Mouse (Mus musculus): ENCODE results near the gene Fam243. TPM values are rescaled to one million over a fixed set of nuclear protein-coding genes. Genes with fewer than 3 reads are reported as not detected.

Gene Fam243
- polyA plus RNA-seq (2012; rRNA removed): not detected in 2 replicates

DNA sequence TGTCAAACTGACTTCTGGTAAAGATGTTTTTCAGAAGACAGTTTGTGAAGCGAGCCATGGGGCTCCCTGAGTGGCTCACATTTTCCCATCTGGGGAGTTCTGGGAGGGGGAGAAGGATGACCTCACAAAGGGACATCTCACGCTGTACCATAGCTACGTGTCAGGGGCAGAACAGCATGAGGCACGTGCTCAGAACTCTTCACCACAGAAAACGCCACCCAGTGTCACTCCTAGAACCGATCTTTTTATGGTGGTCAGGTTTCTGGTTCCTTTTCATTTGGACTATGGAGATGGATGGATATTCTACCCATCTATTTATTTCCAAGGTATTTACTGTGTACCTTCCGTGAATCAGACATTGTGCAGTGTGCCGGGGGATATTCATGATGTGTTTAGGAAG lies at the start of gene Fam243:
Fam243 (minus strand) TSS at position 101 of the 400 bp plus-strand sequence.
- DNase-seq (ENCODE audit: extremely low spot score in 1 of 2, low spot score in 1 of 2): no peak

DNA sequence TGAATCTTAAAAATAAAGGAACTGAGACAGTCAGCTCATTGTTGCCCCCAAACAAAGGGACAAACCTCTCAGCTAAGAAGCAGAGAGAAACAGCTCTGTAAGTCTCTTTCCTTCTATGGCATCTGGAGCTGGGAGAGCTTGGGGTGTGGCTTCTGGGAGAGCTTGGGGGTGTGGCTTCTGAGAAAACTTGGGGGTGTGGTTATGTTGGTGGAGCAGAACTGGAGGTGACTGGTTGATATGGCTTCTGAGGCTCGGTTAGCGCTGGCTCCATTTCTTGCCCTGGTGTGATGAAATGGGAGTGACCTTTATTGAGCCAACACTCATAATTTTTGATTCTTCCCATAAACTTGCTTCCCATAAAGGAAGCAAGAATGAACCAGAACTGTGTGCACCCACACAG lies 48.0 kb upstream of the Fam243 start:
- DNase-seq (ENCODE audit: extremely low spot score in 1 of 2, low spot score in 1 of 2): no peak

DNA sequence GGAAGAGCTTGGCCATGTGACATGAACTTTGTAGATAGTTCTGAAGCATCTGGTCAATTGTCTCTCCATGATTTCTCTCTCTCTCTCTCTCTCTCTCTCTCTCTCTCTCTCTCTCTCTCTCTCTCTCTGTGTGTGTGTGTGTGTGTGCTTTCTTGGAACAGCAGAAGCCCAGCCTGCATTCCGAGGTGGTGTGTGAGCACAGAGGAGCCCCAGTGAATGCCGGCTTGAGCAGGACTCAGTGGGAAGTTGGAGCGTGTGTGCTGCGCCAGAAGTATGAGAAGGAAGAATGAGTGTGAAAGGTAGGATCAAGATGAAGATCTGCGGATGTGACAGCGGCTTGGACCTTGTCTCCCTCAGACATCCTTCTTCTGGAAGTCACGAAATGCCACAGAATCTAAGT lies 44.2 kb upstream of the Fam243 start:
- no peak for DNase-seq (ENCODE audit: extremely low spot score in 1 of 2, low spot score in 1 of 2)

DNA sequence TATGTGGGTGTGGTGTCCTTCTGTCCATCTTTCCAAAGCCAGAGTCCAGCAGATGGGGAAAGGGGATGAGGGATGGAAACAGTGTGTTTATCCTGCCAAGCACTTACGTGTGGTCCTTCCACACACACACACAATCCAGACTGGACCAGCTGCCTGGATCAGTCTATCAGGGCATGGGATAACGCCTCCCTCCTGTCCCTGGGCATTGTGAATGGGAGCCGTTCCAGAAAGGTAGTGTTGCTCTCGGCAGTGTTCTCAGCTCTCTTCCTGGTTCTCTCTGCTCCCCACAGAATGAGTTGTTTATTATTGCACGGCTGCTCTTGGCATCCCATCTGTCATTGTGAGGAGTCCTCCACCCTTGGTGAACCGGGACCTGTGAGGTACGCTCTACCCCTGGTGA lies 39.5 kb upstream of the Fam243 start:
- DNase-seq (ENCODE audit: extremely low spot score in 1 of 2, low spot score in 1 of 2): no peak

DNA sequence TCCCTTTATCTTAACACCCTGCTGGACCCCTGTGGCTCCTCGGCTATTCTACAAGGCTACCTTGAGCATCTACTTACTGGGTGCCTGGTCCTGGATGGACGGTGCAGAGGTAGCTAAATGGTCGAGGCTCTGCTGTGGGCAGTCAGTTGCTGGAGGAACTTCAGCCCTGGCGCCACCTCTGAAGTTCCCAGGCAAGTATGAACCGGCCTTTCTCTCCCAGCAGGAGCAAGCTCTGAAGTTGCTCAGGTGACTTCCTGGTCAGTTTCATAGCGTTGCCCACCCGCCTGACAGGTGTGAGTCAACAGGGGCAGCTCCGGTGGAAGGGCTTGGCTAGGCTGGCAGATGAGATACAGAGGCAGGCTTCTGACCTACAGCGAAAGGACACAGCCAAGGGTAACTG lies 38.0 kb upstream of the Fam243 start, which contains the start of gene Kcne1:
Kcne1 (minus strand) TSS at position 240 of the 400 bp plus-strand sequence.
- DNase-seq (ENCODE audit: extremely low spot score in 1 of 2, low spot score in 1 of 2): no peak

DNA sequence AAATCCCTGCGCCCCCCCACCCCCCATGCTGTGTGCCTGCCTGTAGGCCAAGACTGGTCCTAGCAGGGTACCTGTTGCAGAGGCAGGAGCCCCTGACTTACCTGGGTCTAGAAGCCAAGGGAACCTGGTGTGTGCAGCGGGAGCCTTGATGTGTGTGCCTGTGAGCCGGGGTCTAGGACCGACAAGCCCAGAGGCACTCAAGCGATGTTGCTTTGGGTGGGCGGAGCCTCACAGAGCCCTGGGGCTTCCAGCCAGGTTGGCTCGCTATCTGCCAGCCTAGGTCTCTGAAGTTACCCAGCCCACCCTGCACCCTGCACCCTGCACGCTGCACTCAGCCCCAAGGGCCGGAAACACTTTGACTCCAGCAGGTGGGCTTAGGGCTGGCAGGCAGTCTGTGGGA lies 37.5 kb upstream of the Fam243 start:
- no peak for DNase-seq (ENCODE audit: extremely low spot score in 1 of 2, low spot score in 1 of 2)

DNA sequence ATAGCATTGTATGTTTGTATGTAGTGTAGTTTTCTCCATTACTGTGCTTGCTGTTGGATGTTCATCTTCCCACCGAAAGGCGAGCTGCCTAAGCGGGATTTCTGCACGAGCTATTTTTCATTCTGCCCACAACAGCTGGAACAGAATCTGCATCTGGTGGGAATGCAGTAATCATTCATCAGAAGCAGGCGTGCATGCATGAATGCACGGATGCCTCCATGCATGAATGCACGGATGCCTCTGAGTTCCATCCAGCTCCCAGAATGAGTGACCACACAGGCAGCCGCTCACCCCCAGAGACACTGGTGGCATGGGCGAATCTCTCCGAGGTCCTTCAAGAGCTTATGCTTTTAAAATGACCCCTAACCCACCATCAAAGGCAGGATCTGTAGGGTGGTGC lies 36.3 kb upstream of the Fam243 start:
- no peak for DNase-seq (ENCODE audit: extremely low spot score in 1 of 2, low spot score in 1 of 2)

DNA sequence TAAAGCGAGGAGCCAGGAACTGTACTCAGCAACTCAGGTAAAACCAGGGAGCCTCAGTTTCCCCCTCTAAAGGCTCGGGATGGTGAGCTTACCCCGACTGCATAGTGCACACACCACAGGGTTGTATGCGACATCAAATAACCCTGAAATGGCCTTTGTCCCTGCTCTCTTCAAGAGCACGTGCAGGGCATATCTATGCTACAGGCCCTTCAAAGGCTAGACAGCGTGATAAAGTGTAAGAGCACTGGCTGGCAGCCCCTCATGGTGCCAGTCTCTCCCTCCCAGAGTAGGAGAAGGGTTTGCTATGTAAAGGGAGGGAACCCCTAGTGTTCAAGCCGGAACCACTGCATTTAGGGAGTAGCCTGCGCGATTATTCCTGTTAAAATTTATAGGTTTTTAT lies 35.8 kb upstream of the Fam243 start:
- no peak for DNase-seq (ENCODE audit: extremely low spot score in 1 of 2, low spot score in 1 of 2)

DNA sequence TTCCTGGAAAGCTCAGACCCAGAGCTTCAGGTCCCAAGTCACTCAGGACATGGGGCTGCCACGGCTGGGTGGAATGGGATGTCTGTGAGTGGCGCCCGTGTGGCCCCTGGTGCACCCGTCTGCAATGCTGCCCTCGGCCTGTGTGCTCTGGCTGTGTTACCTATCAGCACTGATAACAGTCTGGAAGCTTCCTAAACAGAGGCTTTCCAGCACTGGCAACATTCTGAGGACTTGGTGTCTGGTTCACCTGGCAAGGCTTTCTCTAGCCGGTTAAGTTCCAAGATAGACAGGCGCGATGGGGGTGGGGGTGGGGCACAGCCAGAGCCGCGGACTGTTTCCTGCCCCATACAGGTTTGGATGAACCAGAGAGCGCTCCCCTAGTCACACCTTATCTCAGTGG lies 34.7 kb upstream of the Fam243 start:
- no peak for DNase-seq (ENCODE audit: extremely low spot score in 1 of 2, low spot score in 1 of 2)

DNA sequence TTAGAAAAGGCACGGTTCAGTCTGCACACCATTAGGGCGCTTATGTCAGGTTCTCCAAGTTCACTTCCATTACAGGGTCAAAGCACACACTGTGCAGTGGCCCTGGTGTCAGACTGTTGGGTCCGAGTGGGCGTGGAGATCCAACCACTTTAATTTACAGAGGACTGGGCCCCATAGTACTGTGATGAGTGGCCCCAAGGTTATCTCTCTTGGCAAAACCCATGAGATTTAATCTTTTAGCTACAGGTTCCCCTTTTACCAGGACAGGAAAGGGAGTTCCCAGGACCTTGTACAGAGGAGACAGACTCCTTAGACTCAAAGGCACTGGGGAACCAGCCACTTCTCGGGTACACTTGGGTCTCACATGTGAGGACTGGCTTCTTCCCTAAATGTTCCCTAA lies 34.1 kb upstream of the Fam243 start:
- no peak for DNase-seq (ENCODE audit: extremely low spot score in 1 of 2, low spot score in 1 of 2)

DNA sequence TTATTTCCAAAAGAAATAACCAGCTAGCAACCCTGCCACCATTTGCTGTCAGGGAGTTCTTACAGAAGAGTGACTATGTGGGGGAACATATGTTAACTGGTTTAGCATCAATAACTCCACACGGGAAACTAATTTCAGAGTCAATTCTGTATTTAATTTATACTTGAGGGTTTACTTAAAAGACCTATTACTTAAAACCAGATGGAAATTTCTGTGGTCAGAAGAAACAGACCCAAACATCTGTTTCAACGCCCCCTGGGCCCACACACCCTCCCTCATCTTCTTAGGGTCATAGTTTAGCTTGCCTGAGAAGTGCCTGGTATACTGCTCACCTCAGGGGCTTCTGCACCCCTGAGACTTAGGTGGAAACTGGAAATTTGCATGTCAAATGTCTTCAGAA lies 32.7 kb upstream of the Fam243 start:
- no peak for DNase-seq (ENCODE audit: extremely low spot score in 1 of 2, low spot score in 1 of 2)

DNA sequence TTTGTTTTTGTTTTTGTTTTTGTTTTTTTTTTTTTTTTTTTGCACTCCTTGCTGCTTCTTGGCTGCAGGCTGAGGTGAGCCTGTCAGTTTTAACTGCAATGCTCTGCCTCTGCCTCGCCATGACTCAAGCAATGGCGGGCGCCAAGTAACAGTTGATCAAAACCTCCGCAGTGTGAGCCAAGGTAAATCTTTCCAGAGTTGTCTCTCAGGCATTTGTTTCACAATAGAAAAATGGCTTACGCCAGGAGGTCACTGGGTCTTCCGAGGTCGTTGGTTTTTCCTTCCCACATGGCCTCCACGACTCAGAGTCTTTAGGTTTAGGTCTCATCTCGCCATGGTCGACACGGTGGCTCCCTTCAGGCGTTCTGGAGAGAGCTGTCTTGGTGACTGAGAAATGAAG lies 32.1 kb upstream of the Fam243 start:
- no peak for DNase-seq (ENCODE audit: extremely low spot score in 1 of 2, low spot score in 1 of 2)

DNA sequence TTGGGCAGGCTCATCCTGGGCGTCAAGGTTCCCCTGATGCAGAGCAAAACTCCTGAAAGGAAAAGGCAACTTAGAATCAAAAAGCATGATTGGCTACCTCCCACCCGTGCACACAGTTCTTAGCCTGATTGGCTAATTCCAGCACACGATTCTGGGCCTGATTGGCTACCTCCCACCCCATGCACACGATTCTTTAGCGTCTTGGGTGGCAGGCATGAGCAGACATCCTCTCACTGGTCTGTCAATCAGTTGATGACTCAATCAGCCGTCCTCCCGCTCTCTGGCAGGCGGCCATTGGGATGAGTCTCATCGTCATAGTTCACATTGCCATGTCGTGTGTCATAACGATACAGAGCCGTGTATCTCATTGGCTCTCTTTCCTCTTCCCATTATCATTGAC lies 27.7 kb upstream of the Fam243 start:
- no peak for DNase-seq (ENCODE audit: extremely low spot score in 1 of 2, low spot score in 1 of 2)

DNA sequence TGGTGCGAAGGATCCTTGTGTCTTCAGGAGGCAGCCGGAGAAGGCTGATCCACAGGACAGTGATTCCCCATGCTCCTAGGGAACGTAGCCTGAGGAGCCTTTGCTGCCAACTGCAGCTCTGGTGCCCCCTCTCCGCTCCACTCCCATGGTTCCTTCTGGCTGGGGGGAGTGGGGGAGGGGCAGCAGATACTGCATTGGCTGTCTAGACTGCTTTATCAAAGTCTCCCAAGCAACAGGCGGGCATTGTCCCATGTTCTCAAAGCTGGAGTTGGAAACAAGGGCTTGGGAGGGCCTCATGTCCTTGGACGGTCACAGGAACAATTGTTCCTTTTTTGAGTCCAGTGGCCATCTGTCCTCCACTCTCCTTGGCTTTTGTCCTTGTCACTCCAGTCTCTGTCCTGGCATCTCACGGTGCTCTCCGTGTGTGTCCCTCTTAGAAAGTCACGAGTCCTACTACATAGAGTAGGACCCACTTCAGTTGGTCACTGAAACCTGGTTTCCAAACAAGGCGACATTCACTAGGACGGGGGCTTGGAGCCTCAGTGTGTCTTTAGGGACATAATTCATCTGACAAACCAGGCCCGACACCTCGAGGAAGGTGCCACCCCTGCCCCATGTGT lies 25.2 kb upstream of the Fam243 start:
- no peak for DNase-seq (ENCODE audit: extremely low spot score in 1 of 2, low spot score in 1 of 2)

DNA sequence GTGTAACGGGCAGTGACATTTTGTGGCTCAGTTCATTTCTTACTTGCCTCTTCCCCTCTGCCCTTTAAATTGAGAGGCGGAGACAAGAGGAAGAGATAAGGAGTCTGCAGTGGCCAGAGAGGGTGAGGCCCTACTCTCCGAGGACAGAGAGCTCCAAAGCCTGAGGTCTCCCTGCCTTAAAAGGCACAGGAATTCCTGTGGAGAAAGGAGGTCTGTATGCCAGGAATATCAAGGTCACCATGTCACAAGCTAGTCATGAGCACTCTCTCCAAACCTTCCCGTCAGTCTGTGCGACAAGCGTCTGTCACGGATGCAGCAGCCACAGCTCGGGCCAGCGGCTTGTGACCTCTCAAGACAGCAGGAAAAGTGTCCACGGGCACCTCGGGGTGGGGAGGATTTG lies 23.9 kb upstream of the Fam243 start:
- no peak for DNase-seq (ENCODE audit: extremely low spot score in 1 of 2, low spot score in 1 of 2)

DNA sequence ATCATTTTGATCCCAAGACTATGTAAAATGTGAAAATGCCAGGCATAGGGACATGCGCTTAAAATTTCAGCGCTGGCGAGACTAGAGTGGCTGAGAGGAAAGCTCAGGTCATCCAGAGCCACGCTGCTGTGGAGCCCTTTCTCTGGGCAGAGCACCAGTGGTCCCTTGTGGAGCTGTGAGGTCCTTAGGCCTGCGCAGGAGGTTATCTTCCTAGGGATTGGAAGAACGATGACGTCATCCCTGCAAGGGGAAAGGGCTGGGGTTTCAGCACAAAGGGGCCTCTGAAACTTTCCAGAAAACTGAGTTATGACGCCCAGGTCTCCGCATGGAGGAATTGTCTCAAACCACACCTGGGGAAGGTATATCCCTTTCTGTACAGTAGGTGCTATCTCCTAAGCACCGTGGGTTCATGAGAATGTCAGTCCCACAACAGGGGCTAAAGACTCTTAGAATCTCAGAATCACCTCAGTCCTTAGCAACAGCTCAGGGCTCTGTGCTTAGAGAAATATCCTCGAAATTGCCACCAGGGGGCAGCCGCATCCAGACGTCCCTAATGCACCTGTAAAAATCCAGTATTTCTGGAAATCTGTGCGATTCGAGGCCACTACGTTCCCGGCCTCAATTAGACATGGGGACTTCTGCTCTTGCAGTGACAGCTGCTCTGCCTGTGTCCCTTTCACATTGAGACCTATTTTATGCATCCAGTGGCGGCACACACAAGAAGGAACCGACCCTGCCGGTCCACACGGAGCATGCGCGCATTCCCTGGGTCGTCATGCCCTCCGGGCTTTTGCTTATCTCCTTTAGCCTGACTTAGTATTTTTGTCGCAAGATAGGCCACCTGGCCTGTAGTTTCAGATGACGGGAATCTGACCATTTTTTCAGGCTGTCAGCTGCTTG lies 19.6 kb upstream of the Fam243 start:
- DNase-seq (ENCODE audit: extremely low spot score in 1 of 2, low spot score in 1 of 2): peak in 1 of 2 experiments; percentile 87

DNA sequence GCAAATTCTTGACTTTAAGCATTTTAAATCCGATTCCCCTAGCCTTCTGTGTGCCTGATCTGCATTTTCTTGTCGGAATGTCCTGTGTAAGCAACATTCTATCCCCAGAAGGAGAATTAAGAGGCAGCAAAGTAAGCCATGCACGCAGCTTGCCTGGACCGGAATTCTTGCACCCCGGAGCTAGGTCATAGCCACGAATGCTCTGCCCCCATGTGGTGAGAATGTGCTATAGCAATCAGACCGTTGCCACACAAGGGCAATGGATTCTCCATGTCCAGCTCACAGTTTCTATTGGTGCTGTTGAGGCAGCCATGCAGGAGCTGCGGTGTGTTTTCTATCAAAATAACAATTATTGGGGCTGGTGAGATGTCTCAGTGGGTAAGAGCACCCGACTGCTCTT lies 15.0 kb upstream of the Fam243 start:
- peak; percentile 41 to 88 for DNase-seq (ENCODE audit: extremely low spot score in 1 of 2, low spot score in 1 of 2)

DNA sequence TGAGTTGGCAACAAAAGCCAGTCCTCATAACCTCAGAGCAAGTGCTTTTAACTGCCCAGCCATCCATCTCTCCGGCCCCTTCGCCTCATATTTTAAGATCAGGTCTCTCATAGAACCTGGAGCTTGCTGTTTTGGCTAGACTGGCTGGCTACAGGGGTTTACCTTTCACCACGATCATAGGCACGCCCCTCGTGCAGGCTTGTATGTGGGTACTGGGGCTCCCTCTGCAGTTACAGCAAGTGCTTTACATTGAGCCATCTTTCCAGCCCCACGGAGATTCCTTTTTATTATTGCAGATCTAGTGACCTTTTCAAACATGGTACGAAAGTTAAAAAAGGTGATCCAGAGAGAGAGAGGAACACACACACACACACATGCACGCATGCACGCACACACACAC lies 13.4 kb upstream of the Fam243 start:
- no peak for DNase-seq (ENCODE audit: extremely low spot score in 1 of 2, low spot score in 1 of 2)

DNA sequence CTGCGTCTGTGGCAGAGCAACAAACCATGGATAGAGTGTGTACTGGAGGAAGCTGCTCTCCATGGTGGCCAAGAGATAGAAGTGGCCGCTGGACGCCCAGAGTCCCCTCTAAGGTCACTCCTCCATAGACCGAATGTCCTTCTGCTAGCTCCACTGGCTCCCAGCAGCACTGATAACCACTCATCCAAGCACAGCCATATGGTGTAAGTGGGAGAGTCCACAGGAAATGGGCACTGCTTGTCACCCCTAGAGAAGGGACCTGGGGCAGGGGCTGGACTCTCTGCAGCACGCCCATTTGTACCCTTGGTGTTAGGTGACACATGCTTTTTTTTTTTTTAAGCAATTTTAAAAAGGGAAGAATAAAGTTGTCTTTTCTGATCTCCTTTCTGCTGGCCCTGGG lies 9.7 kb upstream of the Fam243 start:
- no peak for DNase-seq (ENCODE audit: extremely low spot score in 1 of 2, low spot score in 1 of 2)

DNA sequence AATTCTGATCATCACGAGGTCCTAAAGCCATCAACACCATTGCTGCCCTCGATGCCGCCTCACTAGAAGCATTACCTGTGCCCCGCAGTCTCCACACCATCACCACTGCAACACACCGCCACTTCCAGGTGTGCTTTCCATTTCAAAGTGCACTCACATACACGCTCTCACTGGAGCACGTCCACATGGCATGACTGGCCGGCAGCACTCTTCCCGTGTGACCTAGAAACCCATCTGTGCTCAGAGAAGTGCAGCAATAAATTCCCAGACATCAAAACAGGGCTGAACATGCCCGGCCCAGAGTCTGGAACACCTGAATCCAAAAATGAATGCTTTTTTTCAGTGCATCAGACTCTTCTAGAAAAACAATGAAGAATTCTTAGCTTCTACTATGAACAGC lies 6.7 kb upstream of the Fam243 start:
- peak in 1 of 2 experiments; percentile 36 for DNase-seq (ENCODE audit: extremely low spot score in 1 of 2, low spot score in 1 of 2)

DNA sequence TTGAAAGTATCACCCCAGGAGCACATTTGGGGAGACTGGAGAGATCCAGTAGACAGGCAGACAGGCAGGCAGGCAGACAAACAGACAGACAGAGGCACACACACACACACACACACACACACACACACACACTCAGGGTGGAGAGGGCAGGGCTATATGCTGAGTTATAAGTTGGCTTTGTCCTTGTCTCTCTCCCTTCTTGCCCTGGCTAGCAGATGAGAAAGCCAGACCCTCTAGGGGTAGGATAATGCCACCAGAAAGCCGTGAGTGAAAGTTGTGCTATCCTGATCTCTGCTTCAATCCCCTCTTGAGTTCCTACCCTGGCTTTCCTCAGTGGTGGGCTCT lies 3.8 kb upstream of the Fam243 start:
- DNase-seq (ENCODE audit: extremely low spot score in 1 of 2, low spot score in 1 of 2): no peak

Data from frontal cortex, adult 2 months (tissue).